Mouse (Mus musculus): ENCODE measurements around the gene Rusc1.
A peak's percentile ranks its signal among the peaks of the same experiment; 100 is the strongest.

Rusc1 gene

GRCm38 (mm10) chr3:89067265-89067664 is 25.8 kb downstream of the Rusc1 start:
- H3K36me3 ChIP-seq (ENCODE audit: insufficient read depth, low read length) = peaks cover 90% of the 10 kb centered on the region
- H3K27me3 ChIP-seq (ENCODE audit: insufficient read depth, low read length) = no peaks in the 10 kb centered on the region
- peaks cover 6% of the 10 kb centered on the region; the same call in 1 of the 2 replicates for H3K4me1 ChIP-seq (replicated peaks; ENCODE audit: low read depth, low read length)
- no peak overlapping the region for H3K4me3 ChIP-seq (replicated peaks; ENCODE audit: low read length)
- H3K9me3 ChIP-seq (ENCODE audit: low read length) = no peaks in the 10 kb centered on the region
- TF ChIP-seq NANOG (IDR thresholded peaks at IDR 0.05; ENCODE audit: borderline replicate concordance, low read length) (no peak), CTCF (conservative IDR thresholded peaks at IDR 0.05; ENCODE audit: low read length) (no peak), POU5F1 (IDR thresholded peaks at IDR 0.05; ENCODE audit: borderline replicate concordance, low read length) (no peak)

- Histone ChIP-seq H3K4me3 (replicated peaks; ENCODE audit: low read length) (no peak overlapping the region), H3K9me3 (ENCODE audit: low read length) (no peaks in the 10 kb centered on the region), H3K27me3 (ENCODE audit: insufficient read depth, low read length) (no peaks in the 10 kb centered on the region), H3K36me3 (ENCODE audit: insufficient read depth, low read length) (peaks cover 88% of the 10 kb centered on the region), H3K4me1 (replicated peaks; ENCODE audit: low read depth, low read length) (peaks cover 6% of the 10 kb centered on the region; the same call in 1 of the 2 replicates)
- TF ChIP-seq CTCF (conservative IDR thresholded peaks at IDR 0.05; ENCODE audit: low read length) = no peak
- TF ChIP-seq POU5F1 (IDR thresholded peaks at IDR 0.05; ENCODE audit: borderline replicate concordance, low read length) = no peak
- no peak for TF ChIP-seq NANOG (IDR thresholded peaks at IDR 0.05; ENCODE audit: borderline replicate concordance, low read length)
Measured at GRCm38 (mm10) chr3:89061696-89062095, 31.4 kb downstream of the Rusc1 start.

- H3K36me3 ChIP-seq (ENCODE audit: insufficient read depth, low read length) = peaks cover 84% of the 10 kb centered on the region
- no peaks in the 10 kb centered on the region for H3K9me3 ChIP-seq (ENCODE audit: low read length)
- peak; percentile 61 for TF ChIP-seq CTCF (conservative IDR thresholded peaks at IDR 0.05; ENCODE audit: low read length)
- no peak for TF ChIP-seq NANOG (IDR thresholded peaks at IDR 0.05; ENCODE audit: borderline replicate concordance, low read length)
- H3K27me3 ChIP-seq (ENCODE audit: insufficient read depth, low read length) = no peaks in the 10 kb centered on the region
- no peak overlapping the region for H3K4me3 ChIP-seq (replicated peaks; ENCODE audit: low read length)
- no peaks in the 10 kb centered on the region for H3K4me1 ChIP-seq (replicated peaks; ENCODE audit: low read depth, low read length)
Measured at GRCm38 (mm10) chr3:89058783-89059182, 34.3 kb downstream of the Rusc1 start.

GRCm38 (mm10) chr3:89058361-89058760 is 34.8 kb downstream of the Rusc1 start:
- Histone ChIP-seq H3K4me1 (replicated peaks; ENCODE audit: low read depth, low read length) (no peaks in the 10 kb centered on the region), H3K36me3 (ENCODE audit: insufficient read depth, low read length) (peaks cover 83% of the 10 kb centered on the region), H3K9me3 (ENCODE audit: low read length) (no peaks in the 10 kb centered on the region), H3K4me3 (replicated peaks; ENCODE audit: low read length) (no peak overlapping the region), H3K27me3 (ENCODE audit: insufficient read depth, low read length) (no peaks in the 10 kb centered on the region)
- TF ChIP-seq NANOG (IDR thresholded peaks at IDR 0.05; ENCODE audit: borderline replicate concordance, low read length) (no peak), CTCF (conservative IDR thresholded peaks at IDR 0.05; ENCODE audit: low read length) (no peak), POU5F1 (IDR thresholded peaks at IDR 0.05; ENCODE audit: borderline replicate concordance, low read length) (no peak)

DNA sequence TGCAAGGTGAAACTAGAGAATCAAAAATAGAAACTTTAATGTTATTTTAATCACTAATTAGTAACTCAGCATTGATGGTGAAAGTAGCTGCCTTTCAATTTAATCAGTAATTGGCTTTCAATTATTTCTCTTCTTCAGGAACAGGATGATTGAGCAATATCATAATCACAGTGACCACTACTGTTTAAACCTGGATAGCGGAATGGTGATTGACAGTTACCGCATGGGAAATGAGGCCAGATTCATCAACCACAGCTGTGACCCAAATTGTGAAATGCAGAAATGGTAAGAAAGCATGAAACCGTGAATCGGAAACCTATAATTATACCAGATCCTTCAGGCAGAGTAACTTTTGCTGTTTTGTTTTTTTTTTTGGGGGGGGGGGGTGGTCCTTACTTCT is 49.8 kb downstream of the Rusc1 start:
- Histone ChIP-seq H3K4me1 (replicated peaks; ENCODE audit: low read depth, low read length) (no peaks in the 10 kb centered on the region), H3K4me3 (replicated peaks; ENCODE audit: low read length) (no peak overlapping the region), H3K9me3 (ENCODE audit: low read length) (no peaks in the 10 kb centered on the region), H3K36me3 (ENCODE audit: insufficient read depth, low read length) (peaks cover 78% of the 10 kb centered on the region), H3K27me3 (ENCODE audit: insufficient read depth, low read length) (no peaks in the 10 kb centered on the region)
- TF ChIP-seq POU5F1 (IDR thresholded peaks at IDR 0.05; ENCODE audit: borderline replicate concordance, low read length) (no peak), CTCF (conservative IDR thresholded peaks at IDR 0.05; ENCODE audit: low read length) (no peak), NANOG (IDR thresholded peaks at IDR 0.05; ENCODE audit: borderline replicate concordance, low read length) (no peak)

Measured in E14TG2a.4 (cell line).